Mouse (Mus musculus): ENCODE results near the gene Cd300a.
"Not testable (repeated sequence)": the region's sequence is repeated elsewhere in the genome, so short reads cannot be mapped to it uniquely, and the experiment has no call there.

Cd300a gene

GRCm38 (mm10) chr11:114903224-114903623, 13.4 kb downstream of the Cd300a start:
- ATAC-seq (ENCODE audit: insufficient number of reproducible peaks, low FRiP score, low TSS enrichment): no peak

- ATAC-seq (ENCODE audit: insufficient number of reproducible peaks, low FRiP score, low TSS enrichment): no peak
Observed at GRCm38 (mm10) chr11:114907567-114907966, 17.7 kb downstream of the Cd300a start.

- no peak for ATAC-seq (ENCODE audit: insufficient number of reproducible peaks, low FRiP score, low TSS enrichment)
Observed at GRCm38 (mm10) chr11:114908086-114908485, 18.2 kb downstream of the Cd300a start.

GRCm38 (mm10) chr11:114909538-114909937, 19.7 kb downstream of the Cd300a start:
- ATAC-seq (ENCODE audit: insufficient number of reproducible peaks, low FRiP score, low TSS enrichment): not testable (repeated sequence)

GRCm38 (mm10) chr11:114912847-114913246, 23.0 kb downstream of the Cd300a start:
- ATAC-seq (ENCODE audit: insufficient number of reproducible peaks, low FRiP score, low TSS enrichment): peak; percentile 66; the same call in 1 of the 2 replicates

- no peak for ATAC-seq (ENCODE audit: insufficient number of reproducible peaks, low FRiP score, low TSS enrichment)
Observed at GRCm38 (mm10) chr11:114914978-114915377, 25.1 kb downstream of the Cd300a start.

- no peak for ATAC-seq (ENCODE audit: insufficient number of reproducible peaks, low FRiP score, low TSS enrichment)
Observed at GRCm38 (mm10) chr11:114917120-114917519, 27.3 kb downstream of the Cd300a start.

GRCm38 (mm10) chr11:114922439-114922838, 32.6 kb downstream of the Cd300a start:
- ATAC-seq (ENCODE audit: insufficient number of reproducible peaks, low FRiP score, low TSS enrichment): no peak

- no peak for ATAC-seq (ENCODE audit: insufficient number of reproducible peaks, low FRiP score, low TSS enrichment)
Observed at GRCm38 (mm10) chr11:114923961-114924360, 34.1 kb downstream of the Cd300a start.

GRCm38 (mm10) chr11:114929581-114929980, 39.7 kb downstream of the Cd300a start:
- ATAC-seq (ENCODE audit: insufficient number of reproducible peaks, low FRiP score, low TSS enrichment): no peak

GRCm38 (mm10) chr11:114931041-114931440, 41.2 kb downstream of the Cd300a start:
- no peak for ATAC-seq (ENCODE audit: insufficient number of reproducible peaks, low FRiP score, low TSS enrichment)

- ATAC-seq (ENCODE audit: insufficient number of reproducible peaks, low FRiP score, low TSS enrichment): no peak
Observed at GRCm38 (mm10) chr11:114933591-114933990, 43.8 kb downstream of the Cd300a start.

- ATAC-seq (ENCODE audit: insufficient number of reproducible peaks, low FRiP score, low TSS enrichment): 0 out of 2 replicates have a peak, but pooled peaks have one; percentile 45
Observed at GRCm38 (mm10) chr11:114934144-114934543, 44.3 kb downstream of the Cd300a start, which contains the start of gene Cd300lb. TSS of gene Cd300lb (minus strand) at chr11:114934386.

Measured in cerebellum, adult (tissue).